Mouse (Mus musculus): ENCODE measurements around the gene Lrrc32.

Gene Lrrc32

GRCm38 (mm10) chr7:98489131-98489530 is at the start of gene Lrrc32:
Gene Lrrc32 (plus strand): TSS chr7:98489283.
- no peak for DNase-seq

GRCm38 (mm10) chr7:98439956-98440466 is 49.1 kb upstream of the Lrrc32 start, which contains the start of gene Gucy2d:
Gene Gucy2d (plus strand): TSS chr7:98440416.
- no peak for DNase-seq

GRCm38 (mm10) chr7:98446873-98447272 is 42.2 kb upstream of the Lrrc32 start:
- DNase-seq = no peak

- no peak for DNase-seq
These were observed 41.3 kb upstream of the Lrrc32 start for GRCm38 (mm10) chr7:98447585-98448308.

- no peak for DNase-seq
These were observed 40.8 kb upstream of the Lrrc32 start for GRCm38 (mm10) chr7:98448309-98448630.

- no peak for DNase-seq
These were observed 39.4 kb upstream of the Lrrc32 start for GRCm38 (mm10) chr7:98449696-98450095.

- no peak for DNase-seq
These were observed 34.5 kb upstream of the Lrrc32 start for GRCm38 (mm10) chr7:98454397-98455120.

- no peak for DNase-seq
These were observed 28.8 kb upstream of the Lrrc32 start for GRCm38 (mm10) chr7:98460319-98460718.

GRCm38 (mm10) chr7:98469089-98469488 is 20.0 kb upstream of the Lrrc32 start:
- no peak for DNase-seq

- DNase-seq = no peak
These were observed 16.6 kb upstream of the Lrrc32 start for GRCm38 (mm10) chr7:98472529-98472928.

- DNase-seq = no peak
These were observed 14.5 kb upstream of the Lrrc32 start for GRCm38 (mm10) chr7:98474558-98474957.

GRCm38 (mm10) chr7:98477153-98477552 is 11.9 kb upstream of the Lrrc32 start:
- DNase-seq = peak; percentile 75

- DNase-seq = no peak
These were observed 8.6 kb upstream of the Lrrc32 start for GRCm38 (mm10) chr7:98480481-98480880.

GRCm38 (mm10) chr7:98481066-98481734 is 7.9 kb upstream of the Lrrc32 start:
- DNase-seq = peak; percentile 84

GRCm38 (mm10) chr7:98481861-98482260 is 7.2 kb upstream of the Lrrc32 start:
- no peak for DNase-seq

GRCm38 (mm10) chr7:98482551-98483267 is 6.4 kb upstream of the Lrrc32 start:
- no peak for DNase-seq

- no peak for DNase-seq
These were observed 5.8 kb upstream of the Lrrc32 start for GRCm38 (mm10) chr7:98483268-98483607.

- no peak for DNase-seq
These were observed 4.2 kb upstream of the Lrrc32 start for GRCm38 (mm10) chr7:98484878-98485277.

GRCm38 (mm10) chr7:98485508-98485907 is 3.6 kb upstream of the Lrrc32 start:
- DNase-seq = no peak

GRCm38 (mm10) chr7:98486471-98486917 is 2.6 kb upstream of the Lrrc32 start:
- DNase-seq = no peak

GRCm38 (mm10) chr7:98487202-98487980 is 1.7 kb upstream of the Lrrc32 start:
- no peak for DNase-seq
